Mouse (Mus musculus) heart, postnatal 10 days (tissue): ENCODE data around the gene Trak1. TPM values are rescaled to one million over a fixed set of nuclear protein-coding genes. Genes with fewer than 3 reads are reported as not detected.

Source experiments
- DNase-seq, 2 experiments: peaks; one replicate each; pipeline ENCODE4 v3.0.0; 2021
- intact Hi-C: fragments of 180-260 bp; cut with DNase I; formaldehyde crosslinking; loops from one replicate; pipeline ENCODE4 v1.15.1; 2025
- total RNA-seq, 2 experiments: library from RNA; stranded (reverse); gene quantifications; 2 replicates each; pipeline ENCODE4 v1.2.3; 2021

Gene Trak1
- total RNA-seq, 2 experiments from 2014 or later: 334 to 336 TPM

- intact Hi-C loops: no loop called here
- no peak for DNase-seq
These were observed 45.3 kb downstream of the Trak1 start for GRCm38 (mm10) chr9:121342510-121343110.

GRCm38 (mm10) chr9:121343122-121343876 is 46.0 kb downstream of the Trak1 start:
- intact Hi-C loops: no loop called here
- DNase-seq: peak in 1 of 2 experiments; percentile 69

DNA sequence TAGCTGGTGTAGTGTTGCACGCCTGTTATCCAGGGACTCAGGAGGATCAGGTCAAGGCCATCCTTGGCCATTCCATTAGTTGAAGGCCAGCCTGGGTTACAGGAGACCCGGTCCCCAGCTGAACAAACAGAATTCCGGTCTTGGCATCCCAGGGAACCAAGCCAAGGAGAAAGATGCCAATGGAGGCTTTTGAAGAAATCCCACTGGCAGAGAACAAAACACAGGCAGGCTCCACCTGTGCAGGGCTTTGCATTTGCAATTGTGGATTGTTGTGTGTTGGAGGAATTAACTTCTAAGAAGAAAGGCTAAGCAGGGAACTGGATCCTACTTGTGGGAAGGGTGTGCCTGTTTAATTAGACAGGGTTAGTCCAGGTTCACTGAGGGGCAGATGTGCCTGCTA is 47.0 kb downstream of the Trak1 start:
- intact Hi-C loops: no loop called here
- DNase-seq: peak in 1 of 2 experiments; percentile 26

GRCm38 (mm10) chr9:121345427-121346130 is 48.3 kb downstream of the Trak1 start:
- intact Hi-C loops: no loop called here
- peak; percentile 81 to 87 for DNase-seq

DNA sequence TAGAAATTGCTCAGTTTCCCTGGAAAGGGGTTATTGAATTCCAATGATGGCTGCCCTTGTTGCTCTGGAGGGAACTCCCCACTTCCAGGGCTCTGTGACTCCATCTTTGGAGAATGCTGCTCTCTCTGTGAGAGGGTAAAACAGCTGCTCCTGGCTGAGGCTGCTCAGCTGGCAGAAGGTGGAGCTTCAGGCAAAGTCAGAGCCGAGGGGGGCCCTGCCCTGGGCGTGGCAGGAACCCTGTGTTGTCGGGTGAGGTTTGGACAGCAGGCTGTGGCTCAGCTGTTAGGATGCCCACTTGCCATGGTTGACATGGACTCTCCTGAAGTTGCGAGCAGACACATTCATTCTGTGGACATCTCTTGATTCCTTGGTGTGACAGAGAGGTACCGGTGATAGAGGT is 49.3 kb downstream of the Trak1 start:
- DNase-seq: peak in 1 of 2 experiments; percentile 52
- intact Hi-C loops: no loop called here

DNA sequence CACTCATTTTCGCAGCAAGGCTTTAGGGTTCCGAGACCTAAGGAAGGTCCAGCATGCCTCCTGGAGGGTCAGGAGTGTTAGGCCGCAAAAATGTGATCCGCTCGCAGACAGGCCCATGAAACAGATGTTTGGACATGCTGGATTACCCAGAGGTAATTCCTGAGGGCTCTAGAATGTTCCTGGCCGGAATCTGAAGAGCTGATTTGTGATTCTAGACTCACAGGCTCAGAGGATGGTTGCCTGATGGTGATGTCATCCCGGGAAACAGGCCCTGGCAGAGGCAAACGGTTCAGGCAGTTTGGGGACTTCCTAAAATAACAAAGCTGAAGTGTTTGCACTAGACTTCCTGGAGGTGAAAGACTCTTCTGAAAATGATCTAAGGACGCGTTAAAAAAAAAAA is 50.7 kb downstream of the Trak1 start:
- peak; percentile 92 to 94 for DNase-seq
- intact Hi-C loops: no loop called here

GRCm38 (mm10) chr9:121348476-121348875 is 51.2 kb downstream of the Trak1 start:
- intact Hi-C loops: no loop called here
- no peak for DNase-seq

DNA sequence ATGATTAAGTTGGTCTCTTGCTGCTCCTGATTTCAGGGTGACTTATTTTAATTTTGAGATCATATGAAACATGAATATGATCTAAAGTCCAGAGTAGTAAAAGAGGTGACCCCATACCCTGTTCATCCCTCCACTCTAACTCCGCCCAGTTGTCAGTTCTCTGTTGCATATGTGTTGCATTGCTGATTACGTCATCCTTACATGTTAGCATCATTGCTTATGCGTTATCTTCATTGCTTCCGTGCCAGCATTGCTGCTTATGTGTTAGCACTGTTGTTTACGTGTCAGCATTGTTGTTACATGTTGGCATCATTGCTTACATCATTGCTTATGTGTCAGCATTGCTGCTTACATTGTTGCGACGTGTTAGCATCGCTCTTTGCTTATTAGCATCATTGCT is 51.8 kb downstream of the Trak1 start:
- DNase-seq: no peak

DNA sequence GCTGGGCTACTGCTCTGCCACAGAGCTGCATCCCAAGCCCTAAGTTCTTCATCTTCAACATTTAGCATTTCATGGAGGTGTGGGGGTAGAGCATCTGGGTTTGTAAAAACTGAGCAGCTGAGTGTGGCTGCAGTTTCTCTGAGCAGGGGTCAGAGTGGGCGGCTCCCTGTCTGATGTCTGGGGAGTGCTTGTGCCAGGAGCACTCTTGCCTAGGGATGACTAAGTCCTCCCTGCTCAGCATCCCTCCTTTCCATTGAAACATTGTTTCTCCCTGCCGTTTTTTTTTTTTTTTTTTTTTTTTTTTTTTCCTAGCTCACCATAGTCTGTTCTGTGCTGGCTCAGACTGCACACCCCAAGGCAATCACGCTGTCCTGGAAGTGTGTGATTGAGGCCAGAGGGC is 53.3 kb downstream of the Trak1 start:
- DNase-seq: no peak
- intact Hi-C loops: no loop called here

More for the DNA sequence above, 51.8 kb downstream of the Trak1 start:
- intact Hi-C loops: no loop called here

DNA sequence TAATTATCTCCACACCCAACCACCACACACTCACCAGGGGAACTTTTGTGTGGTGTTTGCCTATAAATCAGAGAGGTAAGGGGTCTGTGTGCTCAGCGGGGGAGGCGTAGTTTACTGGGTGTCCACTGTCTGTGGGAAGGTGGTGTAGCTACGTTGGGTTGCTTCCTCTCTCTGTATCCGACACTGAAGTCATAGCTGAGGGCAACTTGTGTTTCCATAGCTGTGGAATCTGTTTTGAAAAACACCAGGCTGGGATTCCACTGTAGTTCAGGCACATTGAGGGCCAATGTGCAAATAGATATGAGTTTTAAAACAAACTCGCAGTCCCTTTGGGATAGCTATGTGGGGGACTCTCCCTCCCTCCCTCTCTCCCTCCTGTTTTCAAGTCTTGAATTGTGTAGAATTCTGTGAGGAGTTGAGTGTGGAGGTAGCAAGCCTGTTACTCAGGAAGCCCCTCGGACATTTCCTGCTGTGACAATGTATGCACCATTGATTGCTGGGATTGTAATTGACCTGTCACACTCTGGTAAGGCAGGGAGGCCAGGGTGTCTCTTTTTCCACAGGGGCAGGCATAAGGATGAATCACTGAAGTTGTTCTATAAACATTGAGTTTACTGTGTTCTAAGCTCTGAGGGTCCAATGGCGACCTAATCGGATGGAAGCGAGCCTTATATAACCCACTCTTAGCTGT is 54.2 kb downstream of the Trak1 start:
- no peak for DNase-seq

DNA sequence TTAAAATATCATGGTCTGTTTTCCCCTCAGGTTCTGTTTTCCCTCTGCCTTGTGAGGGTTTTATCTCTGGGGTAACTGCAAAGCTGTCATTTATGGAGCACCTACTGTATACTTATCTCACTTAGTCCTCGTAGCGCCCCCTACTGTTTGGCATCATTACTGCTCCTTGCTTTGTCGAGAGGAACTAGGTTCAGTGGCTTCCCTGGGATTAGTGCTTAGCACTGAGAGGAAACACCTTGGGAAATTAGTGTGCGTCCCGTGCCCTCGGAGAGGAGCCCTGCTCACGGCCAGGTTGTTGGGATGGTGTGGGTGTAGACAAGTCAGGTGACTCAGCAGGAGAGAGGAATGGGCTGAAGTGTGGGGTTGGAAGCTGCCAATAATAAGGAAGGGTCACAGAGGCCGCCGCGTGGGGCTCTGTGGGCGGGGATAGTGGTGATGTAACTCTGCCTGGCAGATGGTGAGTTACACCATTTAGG is 54.9 kb downstream of the Trak1 start:
- intact Hi-C loops: loop anchor here (2.0 kb wide), 2 partner anchors 21 to 53 kb away; no protein-coding TSS in a partner anchor
- peak in 1 of 2 experiments; percentile 74 for DNase-seq

More for the DNA sequence above, 54.2 kb downstream of the Trak1 start:
- intact Hi-C loops: loop anchor here (2.0 kb wide), 2 partner anchors 21 to 53 kb away; no protein-coding TSS in a partner anchor

DNA sequence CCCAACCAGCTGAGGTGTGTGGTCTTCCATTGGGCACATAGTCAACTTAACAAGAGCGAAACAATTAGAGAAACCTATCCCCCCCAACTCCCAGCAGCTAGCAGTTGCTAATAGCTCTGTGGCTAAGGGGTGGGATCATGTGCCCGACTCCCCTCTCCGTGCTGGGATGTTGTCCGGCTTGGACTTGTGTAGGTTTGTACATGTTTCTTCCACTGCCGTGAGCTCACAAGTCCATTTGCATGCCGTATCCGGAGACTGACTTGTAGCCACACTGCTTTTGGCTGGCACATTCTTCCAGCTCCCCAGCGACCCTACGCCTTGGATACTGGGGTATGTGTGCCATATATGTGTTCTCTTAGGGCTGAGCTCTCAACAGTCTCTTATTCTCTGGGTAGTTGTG is 55.4 kb downstream of the Trak1 start:
- no peak for DNase-seq
- intact Hi-C loops: loop anchor here (2.0 kb wide), 2 partner anchors 22 to 54 kb away; no protein-coding TSS in a partner anchor

- intact Hi-C loops: loop anchor here (2.0 kb wide), 1 partner anchor 20 kb away; no protein-coding TSS in a partner anchor
- no peak for DNase-seq
These were observed 57.6 kb downstream of the Trak1 start for GRCm38 (mm10) chr9:121354792-121355390.

DNA sequence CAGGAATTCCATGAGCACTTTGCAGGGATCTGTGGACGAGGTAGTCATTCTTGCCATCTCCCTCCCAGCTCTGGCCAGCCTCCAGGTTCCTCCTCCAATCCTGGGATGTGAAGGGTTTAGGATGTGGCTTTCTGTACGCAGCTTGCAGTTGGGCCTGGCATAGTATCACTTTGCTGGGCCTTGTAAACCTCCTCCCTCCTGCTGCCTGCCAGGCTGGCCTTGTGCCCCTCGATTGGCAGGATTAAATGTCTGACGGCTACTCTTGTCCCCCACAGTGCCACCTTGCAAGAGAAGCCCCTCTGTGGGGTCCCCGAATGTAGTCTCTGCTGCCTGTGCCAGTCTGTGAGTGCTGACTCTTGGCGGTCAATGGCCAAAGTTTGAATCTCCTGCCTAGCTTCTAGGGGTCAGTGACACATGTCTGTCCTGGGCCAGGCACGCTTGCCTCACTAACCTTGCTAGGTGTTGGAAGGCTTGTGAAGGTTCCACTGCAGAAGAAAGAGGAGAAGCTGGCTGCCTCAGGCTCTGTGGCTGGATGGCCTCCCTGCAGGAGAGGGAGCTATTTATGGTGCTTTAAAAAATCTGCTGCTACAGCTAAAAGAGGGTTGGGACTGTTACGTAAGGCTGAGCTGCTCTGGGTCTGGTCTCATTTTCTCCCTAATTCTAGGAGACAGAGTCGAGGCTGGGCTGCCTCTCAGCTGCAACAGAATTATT is 58.3 kb downstream of the Trak1 start:
- intact Hi-C loops: loop anchor here (2.0 kb wide), 1 partner anchor 19 kb away; no protein-coding TSS in a partner anchor
- DNase-seq: no peak

DNA sequence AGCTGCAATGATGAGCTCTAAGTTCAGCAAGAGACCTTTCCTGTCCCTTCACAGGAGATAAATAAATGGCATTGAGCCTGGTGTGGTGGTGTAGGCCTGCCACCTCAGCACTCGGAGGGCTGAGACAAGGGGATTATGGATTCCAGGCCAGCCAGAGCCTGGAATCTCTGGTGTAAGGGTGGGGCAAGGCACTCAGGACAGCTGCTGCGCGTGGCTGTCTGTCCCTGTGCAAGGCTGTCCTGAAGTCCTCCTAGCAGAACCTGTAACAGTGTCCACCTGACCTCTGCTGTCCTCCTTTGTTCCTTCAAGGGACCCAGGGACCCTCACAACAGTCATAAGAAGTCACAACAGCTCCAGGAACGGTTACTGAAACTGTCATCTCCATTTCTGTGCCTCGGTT is 59.8 kb downstream of the Trak1 start:
- DNase-seq: no peak
- intact Hi-C loops: no loop called here

GRCm38 (mm10) chr9:121357582-121358275 is 60.4 kb downstream of the Trak1 start:
- intact Hi-C loops: no loop called here
- peak in 1 of 2 experiments; percentile 74 for DNase-seq

GRCm38 (mm10) chr9:121358418-121358817 is 61.1 kb downstream of the Trak1 start:
- intact Hi-C loops: no loop called here
- DNase-seq: peak in 1 of 2 experiments; percentile 64

DNA sequence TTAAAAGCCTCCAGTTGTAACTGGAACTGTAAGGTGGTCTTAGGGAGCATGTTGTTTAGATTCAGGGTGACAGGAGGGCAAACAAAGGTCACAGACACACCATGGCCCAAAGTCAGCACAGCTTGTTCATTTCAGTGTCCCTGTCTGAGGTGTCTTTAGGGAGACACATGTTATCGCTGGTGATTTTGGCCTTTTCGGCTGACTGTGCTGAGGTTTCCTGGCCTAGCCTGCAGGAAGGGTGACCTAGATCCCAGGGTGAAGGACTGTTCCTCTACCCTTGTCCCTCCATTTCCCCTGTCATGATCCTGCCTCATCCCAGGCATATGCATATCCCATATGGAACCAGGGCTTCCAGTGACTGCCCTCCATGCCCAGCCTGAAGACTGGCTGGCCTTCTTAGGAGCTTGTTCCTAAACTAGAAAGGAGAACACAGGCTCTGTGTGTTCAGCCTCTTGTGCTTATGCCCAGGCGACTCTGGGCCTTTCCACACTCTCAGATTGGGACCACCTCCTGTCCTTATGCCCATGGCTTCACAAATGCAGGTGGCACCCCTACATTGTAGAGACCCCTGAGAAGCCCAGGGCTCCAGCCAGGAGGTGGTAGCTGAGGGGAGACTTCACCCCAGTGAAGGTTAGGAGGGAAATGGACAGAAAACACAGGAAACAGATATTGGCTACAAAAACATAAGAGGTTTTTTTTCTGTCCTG is 62.1 kb downstream of the Trak1 start:
- peak in 1 of 2 experiments; percentile 50 for DNase-seq
- intact Hi-C loops: no loop called here
